Mouse (Mus musculus): Measurements from ENCODE around the gene St5. TPM values are rescaled to one million over a fixed set of nuclear protein-coding genes. Genes with fewer than 3 reads are reported as not detected.
A peak's percentile ranks its signal among the peaks of the same experiment; 100 is the strongest.

St5 gene
- total RNA-seq, 2 experiments from 2014 or later: 35.3 to 41.7 TPM

DNA sequence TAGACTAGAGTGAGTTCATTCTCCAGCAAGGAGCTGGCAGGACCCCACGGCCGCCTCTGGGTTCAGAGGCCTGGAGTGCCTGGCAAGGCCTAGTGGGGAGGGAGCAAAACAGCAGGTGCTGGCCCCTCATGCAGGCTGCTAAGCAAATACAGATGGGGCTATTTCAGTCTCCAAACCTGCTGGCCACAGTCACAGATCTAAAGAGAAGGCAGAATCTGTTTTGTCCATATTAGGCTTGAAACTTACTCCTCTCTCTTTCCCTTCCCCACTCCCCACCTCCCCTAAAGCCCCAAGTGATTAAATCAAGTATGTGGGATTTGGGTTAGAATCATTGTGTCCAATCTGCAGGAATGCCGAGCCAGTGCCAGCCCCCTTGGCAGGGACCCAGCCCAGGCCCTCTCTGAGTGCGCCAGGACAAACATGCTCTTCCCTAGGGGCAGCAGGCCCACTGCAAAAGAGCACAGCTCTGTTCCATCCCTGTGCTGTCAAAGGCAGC lies 166.9 kb downstream of the St5 start:
- DNase-seq (ENCODE audit: extremely low spot score in 1 of 2, low spot score in 1 of 2): peak in 1 of 2 experiments; percentile 54

DNA sequence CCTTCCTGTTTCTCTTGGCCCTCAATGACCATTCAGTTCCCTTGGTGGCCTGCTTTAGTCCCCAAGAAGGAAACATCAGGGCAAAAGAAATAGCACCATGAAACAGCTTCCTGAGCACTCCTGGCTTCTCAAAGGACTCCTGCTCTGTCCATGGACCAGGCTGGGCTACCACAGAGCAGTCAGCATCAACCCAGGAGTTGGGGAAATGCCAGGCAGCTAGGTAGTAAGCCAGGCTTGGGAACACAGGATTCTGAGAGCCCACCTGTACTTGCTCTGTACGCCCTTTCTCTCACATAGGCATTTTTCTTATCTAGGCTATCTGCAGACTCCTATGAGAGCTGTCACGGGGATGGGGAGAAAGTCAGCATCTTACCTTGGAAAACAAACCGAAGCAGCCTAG lies 168.5 kb downstream of the St5 start:
- no peak for DNase-seq (ENCODE audit: extremely low spot score in 1 of 2, low spot score in 1 of 2)

DNA sequence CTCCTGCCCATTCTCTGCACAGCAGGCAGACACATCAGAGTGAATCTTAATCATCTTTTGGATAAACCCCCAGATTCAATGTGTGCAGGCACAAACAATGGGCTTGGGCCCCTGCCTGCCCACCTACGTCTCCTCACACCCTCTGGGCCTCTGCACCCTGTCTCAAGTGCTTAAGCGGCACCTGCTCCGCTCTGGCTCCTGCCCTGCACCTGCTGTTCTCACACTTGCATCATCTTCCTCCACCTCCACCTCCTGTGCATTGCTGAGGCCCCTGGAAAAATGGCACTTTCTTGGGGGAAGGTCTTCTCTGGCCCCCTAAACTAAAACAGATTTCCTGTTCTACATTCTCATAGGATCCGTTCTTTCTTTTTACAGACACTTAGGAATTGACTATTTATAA lies 169.5 kb downstream of the St5 start:
- DNase-seq (ENCODE audit: extremely low spot score in 1 of 2, low spot score in 1 of 2): no peak

DNA sequence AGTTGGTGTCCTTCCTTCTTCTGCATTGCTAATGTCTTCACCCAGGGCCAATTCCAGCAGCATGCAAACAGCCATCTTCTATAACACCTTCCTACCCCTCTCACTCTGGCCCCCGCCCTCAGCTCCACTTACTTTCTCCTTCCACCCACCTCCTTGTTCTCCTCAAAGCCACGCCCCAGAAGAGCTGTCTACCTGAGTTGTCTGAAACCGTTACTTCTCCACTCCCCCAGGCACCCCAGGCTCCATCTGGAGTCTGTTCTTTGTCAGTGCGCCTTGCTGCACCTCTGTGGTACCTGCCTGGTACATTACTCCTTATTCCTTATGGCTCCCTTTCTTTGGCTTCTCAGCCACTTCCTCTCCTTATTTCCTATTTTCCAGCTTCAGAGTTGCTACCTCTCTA lies 170.3 kb downstream of the St5 start:
- no peak for DNase-seq (ENCODE audit: extremely low spot score in 1 of 2, low spot score in 1 of 2)

DNA sequence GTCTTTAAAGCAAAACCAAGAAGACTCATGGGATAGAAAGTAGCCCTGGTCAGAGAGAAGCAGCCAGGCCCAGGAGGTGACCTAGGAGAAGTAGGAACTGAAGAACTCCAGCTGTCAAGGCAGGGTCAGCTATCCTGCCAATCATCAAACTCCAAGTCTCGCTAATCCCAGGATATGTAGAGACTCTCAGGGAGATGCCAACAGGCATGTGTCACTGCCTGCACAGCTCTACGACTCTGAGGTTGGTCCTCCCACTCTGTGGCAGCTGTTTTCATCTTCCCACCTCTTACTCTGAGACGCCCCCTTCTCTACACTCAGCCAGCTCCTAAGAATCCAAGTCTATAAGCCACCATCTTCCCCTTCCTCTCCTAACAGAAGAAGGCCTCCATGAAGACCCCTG lies 170.7 kb downstream of the St5 start:
- no peak for DNase-seq (ENCODE audit: extremely low spot score in 1 of 2, low spot score in 1 of 2)

DNA sequence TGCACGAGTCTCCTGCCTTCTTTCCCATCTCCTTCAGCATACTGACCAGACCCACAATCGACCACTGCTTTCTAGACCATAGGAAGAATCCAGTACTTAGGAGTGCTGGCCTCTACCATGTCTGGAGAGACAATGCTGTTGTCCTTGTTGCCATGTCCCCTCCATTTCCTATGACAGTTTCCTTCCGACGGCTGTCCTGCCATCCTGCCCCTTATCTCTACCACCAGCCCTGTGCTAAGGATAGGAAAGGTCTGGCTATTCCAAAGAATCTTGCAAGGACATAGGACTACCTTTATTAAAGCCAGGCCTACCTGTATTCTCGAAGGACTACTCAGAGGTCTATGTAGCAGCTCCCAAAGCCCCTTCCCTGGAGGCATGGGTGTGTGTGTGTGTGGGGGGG lies 171.9 kb downstream of the St5 start:
- no peak for DNase-seq (ENCODE audit: extremely low spot score in 1 of 2, low spot score in 1 of 2)

DNA sequence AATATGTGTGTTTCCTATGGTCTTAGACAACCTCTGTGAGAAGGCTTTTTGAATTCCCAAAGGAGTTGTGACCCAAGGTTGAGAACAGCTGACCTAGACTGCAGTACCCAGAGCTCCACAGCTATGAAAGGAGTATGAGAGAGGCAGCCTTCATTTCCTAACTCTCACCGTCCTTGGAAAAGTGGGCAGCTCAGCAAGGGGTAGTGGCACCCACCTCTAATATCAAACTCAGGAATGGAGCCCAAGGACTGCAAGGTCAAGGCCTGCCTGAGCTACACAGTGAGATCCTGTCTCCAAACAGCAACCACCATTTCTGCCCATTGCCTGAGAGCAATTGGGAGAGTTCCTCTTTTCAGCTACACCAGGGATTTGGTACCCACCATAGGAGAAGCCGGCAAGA lies 173.7 kb downstream of the St5 start:
- DNase-seq (ENCODE audit: extremely low spot score in 1 of 2, low spot score in 1 of 2): no peak

DNA sequence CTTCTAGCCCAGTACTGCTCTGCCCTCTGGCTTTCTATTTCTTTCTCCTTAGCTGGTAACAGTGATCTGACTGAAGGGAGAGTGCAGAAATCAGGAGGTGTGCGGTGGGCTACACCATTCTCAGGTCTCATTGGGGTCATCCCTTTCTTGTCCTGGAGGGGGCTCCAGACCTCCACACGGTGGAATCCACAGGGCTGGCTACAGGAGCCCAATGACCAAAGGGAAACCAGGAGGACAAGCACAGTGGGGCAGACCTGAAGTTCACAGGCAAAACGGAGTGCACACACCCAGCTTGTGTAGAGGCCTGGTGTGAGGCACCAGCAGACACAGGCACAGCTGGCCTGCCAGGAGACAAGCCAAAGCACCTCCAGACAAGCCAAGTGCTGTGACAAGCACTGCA lies 175.0 kb downstream of the St5 start:
- DNase-seq (ENCODE audit: extremely low spot score in 1 of 2, low spot score in 1 of 2): peak in 1 of 2 experiments; percentile 53

DNA sequence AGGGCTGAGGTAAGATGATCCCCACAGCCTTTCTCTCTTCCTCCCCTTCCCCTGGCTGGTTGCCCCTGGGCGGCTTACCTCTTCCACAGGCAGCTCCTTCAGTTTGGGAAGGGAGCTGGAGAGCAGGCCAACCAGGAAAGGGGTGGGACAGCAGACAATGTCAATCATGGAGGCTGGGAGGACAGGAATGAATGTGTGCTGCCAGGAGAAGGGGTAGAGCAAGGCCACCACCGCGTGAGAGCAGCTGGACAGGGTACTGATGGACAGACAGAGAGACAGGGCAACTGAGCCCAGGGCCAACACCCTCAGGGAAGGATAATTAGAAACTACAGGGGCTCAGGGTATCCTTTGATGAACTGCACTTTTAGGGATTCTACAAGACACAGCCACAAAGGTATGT lies 175.9 kb downstream of the St5 start:
- no peak for DNase-seq (ENCODE audit: extremely low spot score in 1 of 2, low spot score in 1 of 2)

DNA sequence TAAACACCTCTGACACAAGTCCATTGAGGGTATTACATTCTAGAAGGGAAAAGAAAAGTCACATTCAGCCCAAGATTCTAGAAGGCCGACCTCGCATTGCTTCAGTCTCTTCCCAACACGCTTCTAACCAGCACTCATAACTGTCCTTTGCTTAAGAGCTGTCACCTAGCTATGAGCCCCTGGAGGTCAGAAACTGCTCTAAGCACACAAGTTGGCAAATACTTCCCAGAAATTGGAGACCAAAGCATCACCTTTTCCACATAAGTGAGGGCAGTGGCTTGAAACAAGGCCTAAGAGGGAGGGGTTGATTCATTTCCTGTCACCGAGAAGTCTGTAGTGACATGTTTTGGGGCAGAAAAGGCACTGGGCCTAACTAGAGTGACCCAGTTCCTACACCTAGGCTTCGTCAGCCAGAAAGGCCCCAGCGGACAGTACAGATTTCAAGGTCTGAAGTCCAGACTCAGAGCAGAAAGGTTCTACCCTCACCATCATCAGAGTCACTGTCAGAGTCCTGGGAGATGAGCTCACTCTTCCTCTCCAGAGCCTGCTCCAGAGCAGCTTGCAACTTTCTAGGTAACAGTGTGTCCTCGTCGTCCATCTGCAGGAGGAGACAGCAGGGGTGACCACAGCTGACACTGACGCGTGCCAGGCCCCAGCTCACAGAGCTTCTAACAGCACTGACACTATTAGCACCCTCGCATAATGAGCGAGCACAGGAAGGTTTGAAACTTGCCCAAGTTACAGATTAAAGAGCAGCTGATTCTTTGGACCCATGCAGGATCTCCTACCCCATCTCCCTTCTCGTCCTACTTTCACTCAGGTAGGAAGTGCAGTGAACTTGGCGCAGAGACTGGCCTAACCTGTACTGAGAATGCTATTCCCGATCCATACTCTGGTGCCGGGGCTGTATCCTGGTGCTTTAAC lies 177.4 kb downstream of the St5 start:
- DNase-seq (ENCODE audit: extremely low spot score in 1 of 2, low spot score in 1 of 2): no peak

DNA sequence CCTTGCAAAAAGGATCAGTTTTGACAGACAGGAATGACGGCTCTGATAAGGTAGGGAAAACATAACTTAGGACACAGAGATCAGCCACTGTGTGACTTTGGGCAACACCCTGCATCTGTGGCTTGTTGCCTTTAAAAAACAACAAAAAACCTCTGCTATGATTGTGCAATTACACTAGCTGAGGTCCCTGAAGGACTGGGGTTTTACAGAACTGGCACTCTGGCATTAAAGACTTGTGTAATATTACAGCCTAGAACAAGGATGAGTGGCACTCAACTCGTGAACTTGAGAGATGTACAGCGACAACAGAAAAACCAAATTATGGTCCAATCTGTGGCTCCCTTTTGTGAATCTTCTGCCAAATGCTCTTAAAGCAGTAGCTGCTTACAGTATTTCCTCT lies 178.6 kb downstream of the St5 start:
- DNase-seq (ENCODE audit: extremely low spot score in 1 of 2, low spot score in 1 of 2): no peak

DNA sequence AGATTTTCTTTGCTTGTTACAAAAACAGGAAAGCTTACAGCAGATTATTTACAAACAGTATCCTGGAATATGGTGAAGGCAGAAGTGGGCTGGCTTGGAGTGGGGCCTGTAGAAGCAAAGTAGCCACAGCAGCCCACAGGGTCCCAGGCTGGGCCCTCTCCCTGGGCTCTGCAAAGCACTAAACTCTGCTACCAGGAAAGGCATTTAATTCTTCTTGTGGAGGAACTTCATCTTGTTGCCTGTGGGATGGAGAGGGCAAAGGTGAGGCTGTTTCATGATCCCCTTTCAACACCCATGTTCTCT lies 179.0 kb downstream of the St5 start:
- no peak for DNase-seq (ENCODE audit: extremely low spot score in 1 of 2, low spot score in 1 of 2)

DNA sequence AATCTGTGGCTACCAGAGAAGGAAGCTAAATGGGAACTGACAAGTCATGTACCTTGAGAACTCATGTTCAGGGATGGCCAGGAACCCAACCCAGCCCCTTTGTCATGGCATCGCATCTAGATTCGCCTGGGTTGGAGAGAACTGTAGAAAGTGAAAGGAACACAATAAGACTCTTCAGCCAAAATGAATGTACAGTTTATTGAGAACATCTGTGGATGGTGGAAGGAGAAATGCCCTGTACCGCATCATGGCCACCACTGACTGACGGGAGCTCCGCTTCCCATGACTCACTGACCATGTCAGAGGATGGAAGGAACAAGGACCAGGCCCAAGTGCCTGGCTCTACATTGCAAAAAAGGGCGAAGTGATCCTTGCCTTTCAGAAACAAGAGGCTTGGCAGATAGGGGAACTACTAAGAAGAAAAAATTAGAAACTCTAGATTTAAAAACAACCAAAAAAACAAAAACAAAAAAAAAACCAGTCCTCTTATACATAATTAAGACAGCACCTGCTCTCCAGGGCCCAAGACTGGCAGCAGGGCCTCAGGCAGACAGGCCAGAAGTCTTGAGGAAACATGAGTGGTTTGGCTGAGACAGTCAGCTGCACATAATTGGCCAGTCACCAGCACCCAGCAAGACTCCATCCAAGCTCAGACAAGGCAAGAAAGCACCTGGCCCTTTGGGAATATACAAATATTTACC lies 179.5 kb downstream of the St5 start:
- DNase-seq (ENCODE audit: extremely low spot score in 1 of 2, low spot score in 1 of 2): no peak

DNA sequence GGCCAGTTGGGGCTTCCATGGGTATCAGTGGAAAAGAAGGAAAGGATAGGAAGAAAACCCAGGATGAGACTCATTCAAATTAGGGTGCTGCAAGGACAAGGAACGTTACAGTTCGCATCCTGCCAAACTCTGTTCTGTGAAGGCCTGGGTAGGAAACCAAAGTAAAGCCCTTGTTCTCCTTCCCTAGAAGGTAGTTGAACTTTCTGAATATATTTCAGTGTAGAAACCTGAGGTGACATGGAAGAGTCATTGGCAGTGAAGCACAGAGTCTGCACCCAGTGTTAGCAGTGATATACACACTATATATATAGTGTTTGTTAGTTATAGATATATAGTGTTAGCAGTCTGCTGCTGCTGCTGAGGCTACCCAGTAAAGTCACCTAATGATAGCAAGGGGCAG lies 180.1 kb downstream of the St5 start:
- DNase-seq (ENCODE audit: extremely low spot score in 1 of 2, low spot score in 1 of 2): no peak

DNA sequence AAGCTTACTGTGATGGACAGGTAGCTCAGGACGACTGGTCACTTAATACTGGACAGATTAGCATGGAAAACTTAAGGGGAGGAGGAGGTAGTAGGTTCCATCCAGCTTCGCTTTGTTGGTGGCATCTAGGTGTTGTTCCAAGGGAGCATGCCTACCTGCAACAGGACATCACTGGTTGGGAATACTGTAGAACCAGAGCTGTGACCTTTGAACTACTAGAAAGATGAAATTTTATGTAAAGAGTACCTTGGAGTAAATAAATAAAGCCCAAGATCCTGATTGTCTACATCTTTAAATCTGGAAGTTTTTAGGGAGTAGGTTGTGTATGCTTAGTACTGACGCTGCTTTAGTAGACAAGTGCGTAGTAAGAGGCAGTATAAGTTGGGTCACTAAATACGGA lies 181.3 kb downstream of the St5 start:
- no peak for DNase-seq (ENCODE audit: extremely low spot score in 1 of 2, low spot score in 1 of 2)

DNA sequence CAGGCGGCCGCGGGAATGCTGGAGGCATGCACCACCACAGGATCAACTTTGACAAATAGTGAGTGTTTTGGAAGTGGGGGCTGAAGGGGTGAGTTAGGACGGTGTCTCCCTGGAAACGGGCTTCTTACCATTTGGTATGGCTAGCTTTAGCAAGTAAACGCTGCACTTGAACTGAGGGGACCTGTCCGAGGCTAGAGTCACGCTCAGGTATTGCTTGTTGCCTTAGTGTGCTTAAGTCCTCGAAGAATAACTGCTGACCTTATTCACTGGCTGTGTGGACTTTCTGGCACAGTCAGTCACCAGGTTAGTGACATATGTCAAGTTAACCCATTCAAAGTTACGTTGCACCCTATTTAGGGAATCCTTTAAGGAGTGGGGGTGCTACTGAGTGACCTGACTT lies 183.5 kb downstream of the St5 start:
- no peak for DNase-seq (ENCODE audit: extremely low spot score in 1 of 2, low spot score in 1 of 2)

DNA sequence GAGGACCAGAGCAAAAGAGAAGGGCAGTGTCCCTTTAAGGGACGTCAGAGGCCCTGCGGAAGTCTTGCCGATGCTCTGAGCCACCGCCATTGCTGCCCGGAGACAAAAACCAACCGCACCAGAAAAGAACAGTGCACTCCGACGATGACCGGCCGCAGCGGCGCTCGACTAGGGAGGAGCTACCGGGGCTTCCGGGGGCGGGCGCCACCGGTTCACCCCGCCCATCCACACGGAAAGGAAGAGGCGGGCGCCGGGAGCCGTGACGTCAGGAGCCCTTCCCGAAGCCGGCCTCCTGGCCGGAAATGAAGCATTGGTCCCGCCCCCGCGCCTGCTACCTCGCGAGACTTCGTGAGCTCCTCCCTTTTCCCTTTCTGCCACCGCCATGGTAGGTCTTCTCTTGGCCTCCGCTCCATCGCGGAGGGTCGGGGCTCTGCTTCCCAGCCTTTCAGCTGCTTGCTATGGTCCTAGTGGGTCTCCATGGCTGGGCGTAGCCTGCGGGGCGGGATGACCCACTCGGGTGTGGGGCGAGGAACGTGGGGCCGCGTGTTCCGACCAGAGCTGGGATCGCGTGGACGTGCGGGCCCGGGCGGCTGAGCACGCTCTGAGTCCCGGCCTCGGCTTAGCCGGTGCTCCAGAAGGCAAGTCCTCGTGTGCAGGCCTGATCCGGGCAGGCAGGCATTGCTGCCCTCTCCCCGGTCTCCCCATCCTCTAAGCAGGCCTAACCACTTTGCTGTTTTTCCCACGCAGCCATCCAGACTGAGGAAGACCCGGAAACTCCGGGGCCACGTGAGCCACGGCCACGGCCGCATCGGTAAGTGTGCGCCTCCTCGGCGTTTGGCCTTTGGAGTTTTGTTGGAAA lies 184.3 kb downstream of the St5 start, which contains the start of gene Rpl27a:
Gene Rpl27a (plus strand): TSS at position 310 of the 859 bp plus-strand sequence.
- DNase-seq (ENCODE audit: extremely low spot score in 1 of 2, low spot score in 1 of 2): peak; percentile 97 to 98

DNA sequence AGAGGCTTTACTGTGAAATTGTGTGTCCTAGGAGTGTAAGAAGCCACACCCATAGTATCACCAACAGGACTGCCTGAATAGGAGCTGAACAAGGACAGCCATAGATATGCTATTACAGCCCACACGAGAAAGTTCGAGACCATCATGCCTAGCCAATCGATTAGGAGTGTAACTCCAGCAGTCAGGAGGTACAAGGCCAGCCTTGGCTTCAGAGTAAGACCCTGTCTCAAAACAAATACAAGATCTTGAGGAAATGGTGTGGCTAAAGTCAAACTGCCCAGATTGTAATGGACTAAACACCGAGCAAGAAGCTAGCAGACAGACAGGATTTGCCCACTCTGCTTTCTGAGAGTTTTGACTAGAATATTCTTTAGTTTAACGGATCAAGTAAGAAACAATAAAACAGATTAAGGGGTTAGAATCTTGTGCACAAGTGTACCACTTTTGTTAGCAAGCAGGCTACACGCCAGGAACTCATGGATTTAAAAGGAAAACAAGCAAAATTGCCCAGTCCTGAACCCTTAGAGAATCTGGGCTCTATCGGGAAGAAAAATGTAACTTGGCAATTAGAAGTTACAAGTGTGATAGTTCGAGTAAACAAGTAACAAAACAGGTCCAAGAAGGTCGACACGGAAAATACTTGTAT lies 185.2 kb downstream of the St5 start:
- DNase-seq (ENCODE audit: extremely low spot score in 1 of 2, low spot score in 1 of 2): no peak

DNA sequence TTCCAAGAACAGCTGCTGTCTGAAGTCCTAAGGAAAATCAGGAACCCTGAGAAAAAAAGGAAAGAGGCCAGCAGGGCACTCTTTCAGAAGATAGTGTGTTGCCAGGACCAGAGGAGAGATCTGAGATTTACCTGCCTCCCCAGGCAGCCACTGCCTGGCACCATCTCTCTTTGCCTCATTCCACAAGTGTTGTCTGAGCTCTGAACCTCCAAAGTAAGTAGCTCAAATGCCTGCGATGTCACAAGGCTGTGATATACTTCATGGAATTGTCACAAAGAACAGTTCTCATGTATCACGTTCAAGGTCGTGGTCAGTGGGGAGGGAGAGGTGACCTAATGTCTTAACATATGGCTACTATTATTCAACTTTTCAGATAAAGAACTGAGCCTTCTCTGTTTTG lies 186.9 kb downstream of the St5 start:
- no peak for DNase-seq (ENCODE audit: extremely low spot score in 1 of 2, low spot score in 1 of 2)

DNA sequence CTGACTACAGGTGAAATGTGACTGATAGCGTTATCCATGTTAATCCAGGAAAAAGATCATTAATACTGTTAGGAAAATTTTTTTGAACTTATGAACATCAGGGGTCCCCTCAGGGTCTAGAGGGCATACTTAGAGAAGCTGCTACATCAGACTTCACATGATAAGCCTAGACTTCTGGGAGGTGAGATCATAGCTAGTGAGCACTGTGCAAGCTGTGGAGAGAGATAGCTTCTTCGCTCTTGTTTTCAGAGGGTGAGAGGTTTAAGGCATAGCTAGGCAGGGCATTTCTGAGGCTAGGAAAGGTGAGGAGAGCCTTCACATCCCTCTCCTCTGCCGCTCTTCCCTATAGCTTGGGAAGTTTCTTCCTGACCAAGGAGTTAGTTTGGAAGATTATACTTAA lies 191.6 kb downstream of the St5 start:
- DNase-seq (ENCODE audit: extremely low spot score in 1 of 2, low spot score in 1 of 2): no peak

Data from layer of hippocampus, postnatal 25 days (tissue).